Mouse (Mus musculus) left cerebral cortex, adult 8-10 months (tissue): ENCODE measurements around the gene Vcam1. TPM values are rescaled to one million over a fixed set of nuclear protein-coding genes. Genes with fewer than 3 reads are reported as not detected.

Source experiments
- DNase-seq, 2 experiments: peaks; one replicate each; pipeline ENCODE4 v3.0.0; 2022; ENCODE audit warnings: low spot score in 2 of 2
- total RNA-seq, 4 experiments: library from RNA; stranded (reverse); gene quantifications; 2 replicates each; pipeline ENCODE4 v1.2.4; 2022

Gene Vcam1
- 10 to 100 TPM; 17.4 to 21.0 (median 20.0) TPM for total RNA-seq

DNA sequence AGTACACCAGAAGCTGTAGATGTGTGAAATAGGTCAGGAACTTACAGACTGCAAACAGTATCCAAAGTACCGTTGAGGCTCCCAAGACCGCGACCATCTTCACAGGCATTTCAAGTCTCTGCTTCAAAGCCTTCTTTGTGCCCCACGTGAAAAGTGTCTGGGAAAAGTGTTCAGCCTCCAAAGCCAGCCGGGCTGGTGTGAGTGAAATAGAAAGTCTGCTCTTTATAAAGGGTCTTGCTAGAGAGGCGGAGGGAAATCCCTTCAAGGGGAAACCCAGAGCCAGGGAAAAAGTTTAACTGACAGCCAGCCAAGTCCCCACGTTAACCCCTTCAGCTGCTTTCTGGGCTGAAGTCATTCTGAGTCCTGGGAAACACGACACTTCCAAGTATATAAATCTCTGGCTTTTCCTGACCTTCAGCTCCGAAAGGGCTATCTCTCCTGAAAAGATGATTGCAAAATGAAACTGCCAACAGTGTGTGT, at the start of gene Vcam1:
Gene Vcam1, minus strand, starts transcription at position 430 of the 480 bp plus-strand sequence.
- no peak for DNase-seq

- no peak for DNase-seq
These were observed 45.6 kb upstream of the Vcam1 start for GRCm38 (mm10) chr3:116175106-116175505.

DNA sequence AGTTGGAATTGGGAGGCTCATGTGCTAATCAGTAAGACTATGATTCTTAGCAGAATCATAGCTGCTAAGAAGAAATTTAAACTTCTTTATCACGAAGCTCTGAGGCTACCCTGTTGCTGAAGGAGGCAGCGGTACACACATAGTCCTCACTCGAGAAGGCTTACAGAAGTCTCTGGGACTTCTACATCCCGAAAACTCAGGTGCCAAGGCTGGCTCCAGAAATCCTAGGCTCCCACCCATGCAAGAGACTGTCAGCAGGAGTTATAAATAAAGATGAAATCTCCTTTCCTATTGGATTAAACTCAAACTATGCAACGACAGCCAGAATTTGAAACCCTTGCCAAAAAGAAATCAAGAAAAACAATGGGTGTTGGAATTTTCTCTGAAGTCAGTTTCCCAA, 42.0 kb upstream of the Vcam1 start:
- no peak for DNase-seq

GRCm38 (mm10) chr3:116168056-116168455, 38.6 kb upstream of the Vcam1 start:
- DNase-seq, result no peak

GRCm38 (mm10) chr3:116166296-116166695, 36.8 kb upstream of the Vcam1 start:
- DNase-seq, result no peak

DNA sequence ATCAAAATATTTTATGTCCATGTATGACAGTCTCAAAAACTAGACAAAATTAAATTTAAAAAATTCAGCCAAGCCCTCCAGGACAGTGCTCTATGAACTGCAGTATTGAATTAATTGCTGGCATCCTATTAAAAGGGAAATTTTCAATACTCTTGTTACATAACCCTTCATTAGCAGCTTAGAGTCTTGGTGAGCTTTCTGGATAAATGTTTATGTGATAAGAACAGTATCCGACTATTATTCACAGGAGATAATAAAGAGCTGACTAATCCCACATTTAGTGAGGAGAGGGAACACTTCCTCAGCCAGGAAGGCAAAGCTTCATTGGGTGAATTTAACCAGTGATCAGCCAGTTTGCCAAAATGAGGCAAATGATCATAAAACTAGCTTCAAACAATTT, 35.5 kb upstream of the Vcam1 start:
- DNase-seq, result no peak

GRCm38 (mm10) chr3:116163517-116163916, 34.0 kb upstream of the Vcam1 start:
- DNase-seq, result peak in 1 of 2 experiments; percentile 20

DNA sequence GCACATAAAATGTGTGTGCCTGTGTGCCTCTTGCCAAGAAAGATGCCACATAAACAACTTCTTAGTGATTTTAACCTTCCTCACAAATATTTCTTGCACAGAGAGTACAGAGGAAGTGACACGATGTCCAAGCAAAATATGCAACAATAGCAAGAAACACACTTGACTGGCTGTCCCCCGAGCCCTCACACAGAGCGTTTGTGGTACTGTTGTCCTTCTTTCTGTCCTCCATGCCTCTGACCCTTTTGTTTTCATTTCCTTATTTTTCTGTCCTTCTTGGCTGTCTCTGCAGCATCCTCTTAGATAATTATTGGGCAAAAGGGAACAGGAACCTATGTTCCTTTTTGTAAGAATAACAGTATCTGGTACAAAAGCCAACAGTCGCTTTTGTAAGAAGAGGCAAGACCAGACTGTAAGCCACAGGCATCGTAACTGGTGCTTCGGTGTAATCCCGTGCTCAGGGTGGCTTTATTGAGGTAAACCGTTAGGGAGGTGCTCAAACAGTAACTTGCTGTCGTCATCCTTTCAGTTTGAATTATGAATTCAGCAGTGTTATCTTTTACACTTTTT, 32.7 kb upstream of the Vcam1 start:
- DNase-seq, result no peak

- DNase-seq, result no peak
These were observed 29.9 kb upstream of the Vcam1 start for GRCm38 (mm10) chr3:116159376-116159775.

DNA sequence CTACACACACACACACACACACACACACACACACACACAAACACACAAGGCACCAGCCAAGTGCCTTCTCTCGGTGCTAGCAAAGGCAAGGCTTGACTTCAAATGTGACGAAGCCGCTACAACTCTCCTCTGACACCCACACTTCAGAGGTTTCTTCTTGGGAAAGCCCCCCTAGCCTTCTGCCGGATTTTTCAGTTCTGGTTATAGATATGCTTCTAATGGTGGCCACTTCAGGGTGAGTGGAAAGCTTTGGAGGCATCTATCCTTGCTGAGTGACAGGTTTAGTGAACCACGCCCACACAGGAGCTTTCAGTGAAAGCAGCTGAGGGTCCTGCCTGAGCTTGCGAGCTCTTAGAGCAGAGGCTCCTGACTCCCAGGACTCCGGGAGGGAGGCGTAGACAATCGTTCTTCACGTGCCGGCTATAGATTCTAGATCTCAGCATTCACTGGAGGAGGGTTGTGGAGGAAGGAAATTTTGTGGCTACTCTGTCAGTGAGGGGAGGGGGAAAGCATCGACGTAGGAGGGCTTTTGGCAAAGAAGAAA, 28.0 kb upstream of the Vcam1 start:
- DNase-seq, result no peak

GRCm38 (mm10) chr3:116150056-116150632, 20.7 kb upstream of the Vcam1 start:
- DNase-seq, result no peak

DNA sequence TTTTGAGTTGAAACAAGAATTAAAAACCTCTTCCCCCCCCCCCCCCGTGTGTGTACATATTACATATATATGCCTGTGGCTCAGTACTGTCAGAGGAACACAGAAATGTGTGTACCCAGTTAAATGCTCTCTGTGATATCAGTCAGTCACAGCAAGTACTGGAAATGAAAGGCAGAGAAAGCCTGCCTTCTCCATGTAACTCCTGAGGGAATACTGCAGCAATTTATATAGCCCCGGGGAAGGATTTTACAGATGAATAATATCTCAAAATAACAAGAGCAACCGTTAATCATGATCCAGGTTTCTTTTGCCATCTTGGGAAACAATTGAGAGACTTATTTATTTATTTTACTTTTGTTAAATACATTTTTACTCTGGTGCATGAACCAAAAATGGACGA, 19.6 kb upstream of the Vcam1 start:
- no peak for DNase-seq

GRCm38 (mm10) chr3:116148676-116149075, 19.2 kb upstream of the Vcam1 start:
- no peak for DNase-seq

DNA sequence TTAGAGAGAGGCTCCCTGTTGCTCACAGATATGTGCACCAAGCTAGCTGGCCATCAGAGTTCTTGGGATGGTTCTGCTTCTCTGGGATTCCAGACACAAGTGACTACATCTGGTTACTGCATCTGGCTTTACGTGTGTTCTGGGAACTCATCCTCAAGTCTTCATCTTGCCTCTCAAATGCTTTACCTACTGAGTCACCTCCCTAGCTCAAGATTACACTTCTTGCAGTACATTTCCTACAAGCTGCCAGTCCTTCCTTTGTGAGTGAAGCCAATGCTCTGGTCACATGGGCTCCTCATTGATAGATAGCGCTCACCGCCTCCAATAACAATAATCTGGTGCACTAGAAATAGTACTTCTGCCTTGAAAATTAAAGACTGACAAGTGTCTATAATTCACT, 11.7 kb upstream of the Vcam1 start:
- DNase-seq, result no peak

DNA sequence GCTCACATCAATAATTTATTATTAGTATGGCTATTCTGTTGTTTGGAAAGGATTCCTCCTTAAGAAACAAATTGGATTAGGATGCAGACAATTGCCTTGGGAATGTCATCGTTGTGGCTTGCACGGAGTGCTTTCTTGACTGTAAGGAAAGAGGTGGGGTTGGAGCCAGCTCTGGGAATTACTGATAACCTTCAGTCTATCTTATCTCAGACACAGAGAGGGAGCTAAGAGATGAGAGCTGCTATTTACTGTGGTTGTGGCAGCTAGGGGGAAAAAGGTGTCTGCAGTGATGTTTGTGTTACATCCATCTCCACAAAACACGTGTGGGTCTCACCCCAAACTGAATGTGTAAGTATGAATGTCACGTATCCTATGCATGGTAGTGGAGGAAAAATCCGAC, 9.5 kb upstream of the Vcam1 start:
- DNase-seq, result no peak

DNA sequence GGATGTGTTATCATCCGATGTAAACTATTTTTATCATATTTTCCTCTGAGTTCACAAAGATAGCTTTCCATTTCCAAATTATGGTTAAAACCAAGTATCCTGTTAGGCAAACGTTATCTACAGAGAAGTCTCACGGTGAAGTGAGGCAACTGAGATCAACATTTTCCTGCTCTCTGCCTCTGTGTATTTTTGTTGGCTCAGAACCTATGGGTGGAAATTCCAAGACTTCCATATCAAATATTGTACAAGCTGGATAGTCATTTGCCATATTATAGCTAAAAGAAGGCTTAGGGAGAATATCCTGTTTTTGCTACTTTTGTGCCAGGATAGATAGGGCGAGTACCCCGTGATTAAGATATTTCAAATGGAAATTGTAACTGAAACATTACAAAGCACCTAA, 8.6 kb upstream of the Vcam1 start:
- no peak for DNase-seq

GRCm38 (mm10) chr3:116133363-116133762, 3.9 kb upstream of the Vcam1 start:
- no peak for DNase-seq

GRCm38 (mm10) chr3:116130711-116131110, 1.2 kb upstream of the Vcam1 start:
- DNase-seq, result no peak

- DNase-seq, result no peak
These were observed 530 bp upstream of the Vcam1 start for GRCm38 (mm10) chr3:116129841-116130595.

DNA sequence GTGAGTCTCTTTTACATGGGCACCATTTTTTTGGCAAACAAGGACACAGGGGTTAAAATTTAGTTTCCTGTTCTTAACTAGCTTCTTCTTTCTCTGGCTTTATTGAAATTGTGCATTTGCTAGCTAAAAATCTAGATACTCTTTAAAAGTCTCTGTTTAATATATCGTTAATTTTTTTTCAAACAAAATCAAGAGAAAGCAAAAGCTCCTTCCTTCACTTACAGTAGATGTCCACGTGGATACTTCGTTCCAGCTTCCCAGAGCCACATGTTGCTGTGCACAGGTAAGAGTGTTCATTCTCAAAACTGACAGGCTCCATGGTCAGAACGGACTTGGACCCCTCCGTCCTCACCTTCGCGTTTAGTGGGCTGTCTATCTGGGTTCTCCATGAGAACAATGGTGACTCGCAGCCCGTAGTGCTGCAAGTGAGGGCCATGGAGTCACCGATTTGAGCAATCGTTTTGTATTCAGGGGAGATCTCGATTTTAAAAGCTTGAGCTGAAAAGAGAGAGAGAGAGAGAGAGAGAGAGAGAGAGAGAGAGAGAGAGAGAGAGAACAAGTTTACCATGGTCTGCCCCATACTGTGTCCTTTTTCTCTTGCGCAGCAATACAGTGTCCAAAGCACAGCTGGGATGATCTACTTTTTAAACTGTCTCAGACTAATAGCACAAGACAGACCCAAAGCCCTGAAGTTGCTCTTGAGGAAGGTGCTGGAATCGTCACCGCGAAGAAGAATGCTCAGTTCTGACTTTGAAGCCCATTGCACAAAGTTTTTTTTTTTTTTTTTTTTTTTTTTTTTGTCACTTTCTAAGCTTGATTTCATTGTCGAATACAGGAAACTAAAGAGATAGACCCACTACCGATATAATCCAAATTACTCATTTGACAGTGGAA, 930 bp downstream of the Vcam1 start:
- no peak for DNase-seq

- DNase-seq, result no peak
These were observed 1.7 kb downstream of the Vcam1 start for GRCm38 (mm10) chr3:116127836-116128235.
